Mouse (Mus musculus): ENCODE data around the gene Cacna1c.

Cacna1c gene

DNA sequence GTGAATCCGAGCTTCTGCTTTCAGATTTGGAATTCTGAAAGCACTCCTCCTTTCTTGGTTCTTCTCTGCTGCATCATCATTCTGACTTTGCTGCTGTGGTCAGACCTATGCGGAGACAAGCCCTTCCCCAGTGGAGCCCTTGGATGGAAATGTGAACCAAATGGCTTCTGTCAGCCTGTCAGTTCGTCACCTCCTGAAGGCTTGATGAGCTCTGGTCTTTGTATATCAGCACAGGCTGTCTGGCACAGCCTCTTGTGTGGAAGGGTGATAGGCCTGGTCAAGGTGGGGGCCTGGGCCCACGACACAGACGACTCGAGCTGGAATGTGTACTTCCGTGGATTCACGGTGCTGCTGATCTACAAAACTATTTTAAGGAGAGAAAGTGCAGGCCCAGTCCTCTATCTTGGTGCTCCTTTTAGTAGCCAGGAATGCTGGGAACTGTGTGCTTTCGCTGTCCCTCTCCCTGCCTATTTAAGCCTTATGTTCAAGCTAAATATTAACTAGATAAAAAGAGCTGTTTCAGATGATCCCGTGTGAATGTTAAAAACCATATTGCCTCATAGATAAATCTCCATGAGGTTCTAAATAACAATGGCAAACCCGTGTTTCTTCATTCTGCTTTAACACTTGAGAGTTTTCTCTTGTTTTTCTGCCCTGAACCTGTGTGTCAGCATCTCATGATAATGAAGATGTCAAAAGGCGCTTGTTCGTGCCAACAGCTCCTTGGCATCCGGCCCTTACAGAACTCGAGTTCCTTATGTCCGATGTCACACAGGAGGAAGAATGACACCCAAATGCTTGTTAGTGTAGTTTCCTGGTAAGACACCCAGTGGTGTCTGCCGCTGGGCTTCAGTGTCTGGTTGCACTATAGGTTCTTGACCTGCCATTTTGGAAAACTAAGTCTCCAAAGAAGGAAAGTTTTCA, at the start of gene Cacna1c:
TSS of gene Cacna1c (minus strand) at position 37 of the 924 bp plus-strand sequence.
- DNase-seq (ENCODE audit: extremely low spot score, low read depth, low spot score) = no peak

DNA sequence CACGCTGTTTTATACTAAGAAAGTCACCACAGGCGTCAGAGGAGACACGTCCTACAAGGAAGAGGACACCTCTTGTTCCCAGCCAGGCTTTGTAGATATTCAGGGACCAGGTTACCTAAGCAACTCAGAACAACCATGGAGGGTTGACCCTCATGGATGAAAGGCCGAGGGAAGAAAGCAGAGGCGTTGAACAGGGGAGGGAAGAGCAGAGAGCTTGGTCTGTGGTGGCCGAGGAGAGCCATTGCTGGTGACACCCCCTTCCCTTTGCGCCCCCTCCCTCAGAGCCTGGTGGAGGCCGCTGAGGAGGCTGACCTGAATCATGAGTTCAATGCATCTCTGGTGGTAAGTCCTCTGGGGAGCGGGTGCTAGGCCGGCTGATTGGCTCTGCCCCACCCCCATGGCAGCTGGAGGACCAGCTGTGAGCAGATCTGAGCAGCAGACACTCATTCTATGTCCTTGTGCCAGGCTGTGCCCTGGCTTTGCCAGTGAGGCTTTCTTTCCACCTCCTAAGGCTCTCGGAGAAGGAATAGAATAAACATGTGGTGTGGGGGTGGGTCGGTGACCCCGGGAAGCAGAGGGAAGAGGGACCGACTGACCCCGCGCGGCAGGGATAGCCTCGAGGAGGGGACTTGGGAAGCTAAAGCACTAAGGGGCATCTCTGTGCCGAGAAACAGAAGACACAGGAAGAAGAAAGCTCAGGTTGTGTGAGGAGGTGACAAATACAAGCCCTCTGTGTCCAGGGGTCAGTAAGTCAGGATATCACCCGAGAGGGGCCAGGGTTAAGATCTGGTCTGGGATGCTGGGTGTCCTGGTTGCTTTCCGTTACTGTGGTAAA, 44.9 kb upstream of the Cacna1c start:
- no peak for DNase-seq (ENCODE audit: extremely low spot score, low read depth, low spot score)

DNA sequence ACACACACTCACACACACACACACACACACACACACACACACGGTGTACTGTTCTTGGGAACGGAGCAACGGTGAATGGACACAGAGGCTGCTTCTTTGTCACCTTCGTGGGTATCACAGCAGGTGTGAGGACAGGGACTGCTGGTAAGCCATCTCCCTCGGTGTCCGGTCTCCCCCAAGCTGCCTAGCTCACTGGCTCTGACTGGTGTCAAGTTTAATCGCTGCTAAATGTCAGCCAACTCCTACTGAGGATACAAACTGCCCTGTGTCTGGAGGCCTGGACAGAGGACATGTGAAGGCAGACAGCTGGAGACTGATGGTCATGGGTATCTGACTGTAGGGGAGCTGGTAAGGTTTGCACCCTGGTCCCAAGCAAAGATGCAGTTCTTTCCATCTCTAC, 44.0 kb upstream of the Cacna1c start:
- DNase-seq (ENCODE audit: extremely low spot score, low read depth, low spot score) = no peak

DNA sequence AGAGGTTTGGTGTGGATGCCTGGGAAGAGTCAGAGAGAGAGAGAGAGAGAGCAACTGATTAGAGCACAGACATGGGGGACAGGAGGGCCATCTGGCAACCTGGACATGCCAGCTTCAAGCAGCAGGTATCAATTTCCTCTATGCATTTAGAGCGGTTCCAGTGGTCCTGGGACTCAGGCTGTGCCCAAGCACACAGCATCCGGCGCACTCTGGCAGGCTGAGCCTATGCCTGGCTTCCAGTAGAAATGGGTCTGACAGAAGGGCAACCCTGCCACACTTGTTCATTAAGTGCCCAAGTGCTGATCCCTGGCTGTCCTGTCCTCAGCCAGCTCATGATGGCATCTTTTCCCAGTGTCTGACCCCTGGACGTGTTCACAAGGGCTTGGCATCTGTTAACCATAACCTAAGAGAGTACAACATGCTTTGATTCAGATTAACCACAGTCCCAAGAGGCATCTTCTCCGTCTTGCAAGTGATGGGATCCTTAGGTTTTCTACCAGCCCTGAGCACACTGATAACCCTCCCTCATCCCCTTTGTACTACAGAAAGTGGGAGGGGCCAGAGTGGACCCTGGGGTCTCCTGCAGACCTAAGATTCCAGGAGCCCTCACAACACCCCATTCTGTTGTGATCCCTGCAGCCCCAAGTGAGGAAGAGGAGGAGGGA, 43.3 kb upstream of the Cacna1c start:
- no peak for DNase-seq (ENCODE audit: extremely low spot score, low read depth, low spot score)

DNA sequence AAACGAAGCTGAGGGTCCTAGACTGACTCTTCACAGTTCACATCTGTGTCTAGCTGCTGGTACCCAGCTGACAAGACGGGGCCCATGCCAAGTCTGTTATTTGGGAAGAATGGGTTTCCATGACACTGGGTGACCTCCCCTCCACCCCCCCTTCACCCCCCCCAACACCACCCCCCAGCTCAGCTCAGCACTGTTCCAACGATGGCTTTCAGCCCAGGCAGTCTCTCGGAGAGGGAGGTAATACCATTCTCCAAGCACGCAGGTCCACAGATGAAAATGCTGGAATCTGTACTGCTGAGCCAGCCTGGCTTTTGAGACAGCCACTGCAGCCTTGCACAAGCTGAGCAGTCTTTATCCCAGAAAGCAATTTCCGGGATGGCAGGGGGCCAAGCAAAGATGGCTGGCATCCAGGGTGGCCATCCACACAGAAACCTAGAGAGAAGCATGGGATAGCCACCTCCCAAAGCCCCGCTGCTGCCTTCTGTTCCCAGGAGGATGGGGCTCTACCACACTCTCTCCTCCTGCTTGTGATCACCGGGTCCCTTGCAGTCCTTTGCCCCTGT, 41.3 kb upstream of the Cacna1c start:
- no peak for DNase-seq (ENCODE audit: extremely low spot score, low read depth, low spot score)

DNA sequence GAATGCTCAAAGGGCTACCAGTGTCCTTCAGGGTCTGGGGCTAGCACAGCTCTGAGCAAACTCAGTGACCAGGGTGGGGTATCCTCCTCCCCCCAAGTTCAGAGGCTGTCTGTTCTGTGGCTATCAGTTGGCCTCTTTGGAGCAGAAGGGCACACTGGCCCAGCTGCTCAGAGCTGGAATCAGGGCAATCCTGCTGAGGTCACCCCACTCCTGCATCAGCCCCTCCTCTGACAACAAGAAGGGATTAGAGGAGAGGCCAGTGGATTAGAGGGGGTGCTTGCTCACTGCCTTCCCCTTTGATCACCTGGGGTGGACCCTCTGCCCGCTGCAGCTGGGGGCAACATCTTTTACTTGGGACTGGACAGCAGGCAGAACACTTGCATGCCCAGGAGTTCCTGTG, 40.0 kb upstream of the Cacna1c start, which contains the start of gene Cacna2d4:
TSS of gene Cacna2d4 (plus strand) at position 286 of the 400 bp plus-strand sequence.
- DNase-seq (ENCODE audit: extremely low spot score, low read depth, low spot score) = no peak

DNA sequence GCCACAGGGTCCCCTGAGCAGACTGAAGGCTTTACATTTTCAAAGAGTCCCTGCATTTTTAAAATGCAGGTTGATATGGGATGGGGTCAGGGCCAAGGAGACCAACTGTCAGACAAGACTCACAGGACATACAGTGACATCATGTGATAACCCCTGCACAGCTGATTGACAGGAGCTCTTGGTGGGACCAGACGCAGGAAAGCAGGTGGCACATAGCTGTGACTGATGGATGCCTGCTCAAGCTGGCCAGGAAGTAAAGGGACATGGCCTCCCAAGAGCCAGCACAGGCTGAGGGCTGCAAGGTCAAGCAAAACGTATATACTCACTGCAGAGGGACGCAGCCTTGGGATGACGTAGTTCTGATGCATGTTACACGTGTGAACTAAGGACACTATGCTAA, 39.2 kb upstream of the Cacna1c start:
- no peak for DNase-seq (ENCODE audit: extremely low spot score, low read depth, low spot score)

DNA sequence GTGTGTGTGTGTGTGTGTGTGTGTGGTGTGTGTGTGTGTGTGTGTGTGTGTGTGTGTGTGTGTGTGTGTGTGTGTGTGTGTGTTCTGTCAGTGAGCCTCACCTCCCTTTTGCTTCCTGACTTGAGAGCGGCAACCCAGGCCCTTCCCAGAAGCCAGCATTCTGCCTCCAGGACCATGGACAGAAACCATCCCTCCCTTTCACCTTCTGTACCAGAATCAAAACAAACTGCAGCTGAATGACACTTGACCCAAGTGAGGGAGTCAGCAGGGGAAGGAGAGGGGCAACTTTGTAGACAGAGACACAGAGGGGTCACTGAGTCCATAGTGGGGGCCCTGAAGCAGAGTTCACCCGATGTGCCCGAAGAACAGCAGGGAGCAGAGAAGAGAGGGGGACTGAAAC, 36.8 kb upstream of the Cacna1c start:
- peak; percentile 28 for DNase-seq (ENCODE audit: extremely low spot score, low read depth, low spot score)

DNA sequence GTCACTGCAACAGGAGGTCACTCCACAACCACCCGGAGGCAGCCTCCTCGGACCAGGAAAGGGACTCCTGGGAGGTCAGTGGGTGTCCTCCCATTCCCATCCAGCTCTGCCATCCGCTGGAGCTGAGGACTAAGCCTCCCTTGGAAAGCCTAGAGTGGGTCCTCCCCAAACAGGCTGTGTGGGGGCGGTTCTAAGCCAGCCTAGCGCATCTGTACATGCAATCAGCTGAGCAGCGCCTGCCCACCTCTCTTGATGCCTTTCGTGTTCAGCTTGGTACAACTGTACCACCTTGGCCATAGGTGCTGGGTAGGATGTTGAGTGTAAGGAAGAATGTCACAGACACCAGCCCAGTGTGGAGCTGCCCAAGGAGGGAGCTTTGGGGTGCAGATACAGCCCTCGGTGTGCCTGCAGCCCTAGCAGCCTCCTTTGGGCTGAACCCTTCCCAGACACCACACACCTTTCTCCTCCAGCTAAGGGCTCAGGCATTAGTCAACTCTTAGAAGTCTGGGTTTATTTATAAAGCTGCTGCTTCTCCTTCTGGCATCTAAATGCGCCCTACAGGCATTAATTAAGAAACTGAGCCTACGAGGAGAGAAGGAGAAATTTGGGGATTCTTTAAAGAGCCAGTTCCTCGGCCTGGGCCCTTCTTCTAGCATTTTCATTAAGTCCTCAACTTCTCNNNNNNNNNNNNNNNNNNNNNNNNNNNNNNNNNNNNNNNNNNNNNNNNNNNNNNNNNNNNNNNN, 32.8 kb upstream of the Cacna1c start:
- DNase-seq (ENCODE audit: extremely low spot score, low read depth, low spot score) = no peak

DNA sequence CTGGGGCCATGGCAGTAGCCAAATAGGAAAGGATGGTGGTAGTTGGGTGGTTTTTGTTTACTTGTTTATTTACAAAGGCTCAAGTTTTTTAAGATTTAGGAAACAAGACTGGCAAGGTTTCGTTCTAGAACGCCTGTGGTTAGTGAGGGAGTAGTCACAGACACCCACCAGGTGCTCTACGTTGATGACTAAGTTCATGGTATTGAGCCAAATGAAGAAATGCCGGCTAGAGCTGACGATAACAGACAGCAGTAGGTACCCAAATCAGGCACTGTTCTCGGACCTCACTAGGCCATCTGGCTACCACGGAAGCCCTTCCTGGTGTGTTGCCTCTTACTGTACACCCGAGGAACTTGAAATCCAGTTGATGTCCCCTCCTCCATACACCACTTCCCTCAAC, 30.8 kb upstream of the Cacna1c start:
- DNase-seq (ENCODE audit: extremely low spot score, low read depth, low spot score) = no peak

DNA sequence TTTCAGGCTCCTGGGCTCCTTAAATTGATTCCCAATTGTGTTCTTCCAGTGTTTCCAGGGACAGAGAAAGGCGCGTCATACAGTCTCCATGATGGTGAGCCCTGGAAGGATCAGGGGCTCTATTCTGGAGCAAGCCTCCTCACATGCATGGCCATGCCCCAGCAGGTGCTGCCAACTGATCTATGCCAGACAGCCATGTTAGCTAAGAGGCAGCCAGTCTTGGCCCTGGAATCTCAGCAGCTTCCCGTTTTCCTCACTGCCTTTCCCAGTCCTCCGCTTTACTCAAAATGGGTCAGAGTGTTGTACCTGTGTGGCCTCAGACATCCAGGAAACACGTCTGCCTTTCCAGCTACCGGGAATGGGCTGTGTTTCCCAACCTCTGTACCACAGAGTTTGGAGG, 29.5 kb upstream of the Cacna1c start:
- DNase-seq (ENCODE audit: extremely low spot score, low read depth, low spot score) = no peak

DNA sequence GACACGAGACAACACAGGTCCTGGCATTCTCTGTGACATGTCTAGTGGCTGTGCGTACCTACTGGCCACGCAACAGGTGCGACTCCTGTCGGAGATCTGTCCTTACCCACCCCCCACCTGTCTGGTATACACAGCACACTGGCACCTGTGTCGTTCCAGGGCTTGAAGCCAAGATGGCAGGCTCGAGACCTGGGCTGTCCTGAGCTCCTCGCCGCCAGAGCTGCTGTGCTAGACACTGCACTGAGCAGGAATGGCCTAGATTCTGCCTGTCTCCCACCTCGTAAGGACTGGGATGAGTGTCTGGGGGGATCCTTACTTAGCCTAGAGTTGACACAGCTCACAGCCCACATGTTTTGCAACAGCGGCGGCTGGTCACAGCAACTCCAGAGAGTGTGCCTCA, 29.0 kb upstream of the Cacna1c start:
- DNase-seq (ENCODE audit: extremely low spot score, low read depth, low spot score) = no peak

DNA sequence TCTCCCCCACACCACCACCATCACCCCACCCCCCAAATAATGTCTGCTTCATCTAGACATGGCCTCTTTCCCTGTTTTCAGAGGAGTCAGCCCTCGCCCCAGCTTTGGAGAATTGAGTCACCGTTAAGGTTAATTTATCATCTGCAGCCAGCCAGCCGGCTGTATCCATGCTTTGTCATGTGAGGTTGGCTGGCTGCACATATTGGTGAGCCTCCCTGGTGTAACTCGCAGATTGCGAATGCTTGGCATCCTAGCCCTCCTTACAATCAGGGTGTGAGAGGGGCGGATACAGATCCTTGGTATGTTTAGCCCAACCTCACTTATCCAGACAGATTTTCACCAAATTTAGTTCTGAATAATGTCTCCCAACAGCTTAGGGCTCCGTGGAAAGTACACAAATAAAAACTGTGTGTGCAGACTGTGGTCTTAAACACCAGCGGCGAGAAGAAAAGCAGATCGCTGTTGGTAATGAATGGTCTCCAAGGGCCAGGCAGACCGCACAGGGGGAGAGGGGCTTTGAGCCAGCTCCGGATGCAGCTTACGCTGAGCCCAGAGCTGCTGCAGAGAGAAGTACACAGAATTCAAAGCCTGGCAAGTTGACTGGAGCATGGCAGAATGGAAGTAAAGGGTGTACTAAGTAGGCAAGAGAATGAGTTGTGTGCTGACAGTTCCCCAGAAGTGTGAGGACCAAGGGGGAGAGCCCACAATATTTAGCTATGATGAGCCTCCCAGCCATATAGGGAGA, 28.4 kb upstream of the Cacna1c start:
- no peak for DNase-seq (ENCODE audit: extremely low spot score, low read depth, low spot score)

DNA sequence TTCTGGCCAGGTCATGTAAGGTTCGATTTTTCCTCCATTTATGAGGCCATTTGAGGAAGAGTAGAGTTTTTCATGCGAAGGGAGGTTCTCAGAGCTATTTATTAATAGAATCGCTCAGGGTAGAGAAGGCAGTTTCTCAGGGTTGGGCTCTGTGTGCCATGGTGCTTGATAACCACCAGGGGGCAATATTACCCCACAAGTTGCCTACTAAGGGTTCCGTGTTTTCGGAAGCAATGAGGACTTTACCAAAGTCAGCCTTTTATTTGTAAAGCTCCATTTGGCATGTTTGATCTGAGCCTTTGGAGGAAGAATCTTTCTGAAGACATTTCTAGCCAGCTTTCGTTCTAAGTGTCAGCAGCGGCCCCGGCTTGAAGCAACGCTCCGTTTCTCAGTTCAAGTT, 24.1 kb upstream of the Cacna1c start:
- DNase-seq (ENCODE audit: extremely low spot score, low read depth, low spot score) = peak; percentile 44

DNA sequence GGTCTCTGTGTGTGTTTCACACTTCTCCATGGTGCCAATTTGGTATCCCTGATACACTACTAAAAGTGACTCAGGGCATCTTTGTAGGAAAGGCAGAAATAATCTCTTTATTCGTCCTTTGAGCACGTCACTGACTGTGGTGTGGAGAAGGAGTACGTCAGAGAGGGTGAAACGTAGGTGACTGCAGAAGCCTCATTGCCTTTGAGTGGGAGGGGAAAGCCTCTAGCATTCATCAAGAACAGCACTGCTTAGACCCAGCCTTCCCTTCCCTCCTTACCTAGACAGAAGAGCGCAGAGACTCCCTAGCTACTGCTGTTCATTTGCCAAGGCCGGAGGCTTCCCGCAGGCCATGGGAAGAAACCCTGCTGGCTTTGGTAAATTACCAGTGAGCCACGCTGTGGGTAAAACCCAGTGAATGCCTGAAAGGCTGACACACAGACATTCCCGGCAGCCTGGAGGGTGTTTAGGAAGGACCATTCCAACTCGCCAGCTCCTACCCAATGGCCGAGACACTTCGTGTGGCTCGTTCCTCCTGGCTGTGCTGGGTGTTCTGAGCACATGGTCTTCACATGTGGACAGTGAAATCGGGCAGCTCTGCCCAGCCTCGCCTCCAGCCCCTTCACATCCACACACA, 23.1 kb upstream of the Cacna1c start:
- DNase-seq (ENCODE audit: extremely low spot score, low read depth, low spot score) = no peak

DNA sequence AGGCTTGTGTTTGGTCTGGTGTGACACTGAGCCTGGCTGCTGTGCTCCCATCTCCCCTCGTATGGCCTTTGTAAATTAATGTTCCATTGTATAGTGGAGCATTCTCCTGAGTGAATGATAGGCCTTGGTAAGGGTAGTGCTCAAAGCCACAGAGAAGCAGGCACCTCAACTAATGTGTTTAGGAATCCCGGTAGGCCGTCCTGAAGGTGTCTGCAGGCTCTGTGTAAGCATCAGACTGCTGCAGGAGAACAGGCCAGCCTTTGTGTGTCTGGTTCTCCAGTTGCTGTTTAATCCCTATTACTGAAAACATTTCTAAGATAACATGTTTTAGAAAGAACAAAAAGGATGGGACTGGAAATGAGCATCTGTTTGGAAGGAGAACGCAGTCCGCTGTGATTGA, 22.4 kb upstream of the Cacna1c start:
- no peak for DNase-seq (ENCODE audit: extremely low spot score, low read depth, low spot score)

DNA sequence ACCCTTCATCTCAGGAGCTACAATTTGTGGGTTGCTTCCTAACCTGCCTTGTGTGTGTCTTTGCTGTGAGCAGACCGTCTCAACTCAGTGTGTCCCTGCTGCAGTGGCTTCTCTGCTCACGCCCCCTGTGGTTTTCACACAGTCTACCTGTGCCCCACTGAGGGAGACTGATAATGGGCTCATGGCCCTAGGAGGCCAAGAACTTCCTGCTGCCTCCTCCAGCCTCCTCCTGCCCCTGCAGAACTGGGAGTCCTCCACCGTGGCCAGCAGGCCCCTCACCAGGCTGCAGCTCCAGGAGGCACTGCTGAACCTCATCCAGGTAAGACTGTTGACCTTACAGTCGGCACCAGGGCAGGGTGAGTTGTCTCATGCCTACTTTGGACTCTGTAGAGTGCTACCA, 21.4 kb upstream of the Cacna1c start:
- DNase-seq (ENCODE audit: extremely low spot score, low read depth, low spot score) = no peak

DNA sequence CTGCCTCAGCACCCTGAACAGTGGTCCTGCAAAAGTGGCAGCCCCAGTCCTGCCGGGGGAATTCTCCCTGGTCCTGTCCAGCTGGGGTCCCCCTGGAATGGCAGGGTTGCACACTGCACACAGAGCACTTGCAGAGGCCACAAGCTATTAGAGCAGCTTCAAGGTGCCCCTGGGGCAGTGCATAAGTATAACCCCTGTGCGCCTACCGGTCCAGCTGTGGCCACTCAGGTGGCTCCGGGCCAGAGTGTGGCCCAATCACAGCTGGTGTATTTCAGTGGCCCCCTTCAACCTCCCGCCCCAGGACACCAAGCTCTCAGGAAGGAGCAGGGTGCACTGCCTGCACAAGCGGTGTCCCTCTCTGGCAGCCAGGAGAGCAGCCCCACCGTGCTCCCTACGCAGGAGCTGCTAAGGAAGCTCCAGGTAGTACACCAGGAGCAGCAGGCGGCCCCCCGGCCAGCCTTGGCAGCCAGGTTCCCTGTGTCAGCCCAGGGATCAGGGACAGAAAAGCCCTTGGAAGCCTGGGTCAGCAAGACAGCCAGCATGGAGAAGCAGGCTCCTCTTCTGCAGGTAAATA, 18.9 kb upstream of the Cacna1c start:
- no peak for DNase-seq (ENCODE audit: extremely low spot score, low read depth, low spot score)

DNA sequence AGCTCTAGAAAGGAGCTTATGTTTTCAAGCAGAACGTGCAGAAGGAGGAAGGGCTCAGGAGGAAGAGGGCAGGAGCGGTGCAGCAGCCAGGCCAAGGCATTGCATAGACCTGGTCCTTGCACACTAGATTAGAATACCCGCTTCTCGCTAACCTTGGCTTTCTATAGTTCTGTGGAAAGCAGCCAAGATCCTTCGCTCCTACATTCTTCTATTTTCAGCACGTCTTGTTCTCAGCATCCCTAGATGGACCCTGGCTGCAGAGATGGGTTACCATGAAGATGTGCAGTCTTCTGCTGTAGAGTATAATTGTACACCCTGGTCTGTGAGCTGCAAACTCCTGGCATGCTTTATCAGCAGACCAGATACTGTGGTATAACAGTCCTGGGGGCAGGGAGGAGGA, 18.0 kb upstream of the Cacna1c start:
- DNase-seq (ENCODE audit: extremely low spot score, low read depth, low spot score) = no peak
